Mouse (Mus musculus): Measurements from ENCODE around the gene Cacna1c.

DNA sequence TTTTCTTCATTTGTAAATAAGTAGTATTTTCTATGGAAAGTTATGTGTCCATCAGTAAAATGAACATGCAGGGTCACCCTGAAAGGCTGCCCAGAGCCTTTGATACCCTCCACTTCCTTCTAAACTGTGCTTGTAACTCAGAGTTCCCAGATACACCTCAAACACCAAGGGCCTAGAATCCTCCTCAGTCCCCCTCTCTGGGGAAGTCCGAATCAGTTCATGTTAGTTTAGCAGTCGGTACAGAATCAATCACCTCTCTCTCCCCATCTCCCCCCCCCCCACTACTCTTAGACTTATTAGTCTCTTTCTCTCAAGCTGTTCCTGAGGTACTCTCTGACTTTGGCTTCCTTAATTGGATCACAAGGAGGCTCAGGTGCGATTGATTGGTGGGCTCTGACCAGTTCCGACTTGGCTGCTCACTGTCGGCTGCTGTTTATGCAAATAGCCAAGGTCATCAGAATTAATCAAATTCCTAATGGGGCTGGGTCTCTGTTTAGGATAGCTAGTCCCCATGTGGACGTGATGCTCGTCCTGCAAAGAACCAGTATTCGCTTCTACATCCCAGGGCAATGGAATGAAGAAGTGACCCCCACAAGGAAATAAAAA, 3.2 kb upstream of the Cacna1c start:
- no peak for TF ChIP-seq CTCF (IDR thresholded peaks at IDR 0.05; ENCODE audit: low read depth, low read length)
- no peak for TF ChIP-seq POLR2A (IDR thresholded peaks at IDR 0.05; ENCODE audit: borderline replicate concordance, low read depth, low read length)
